Mouse (Mus musculus) E14TG2a.4 (cell line): ENCODE measurements around the gene Rasgrp2.
A peak's percentile ranks its signal among the peaks of the same experiment; 100 is the strongest.

Experiments used
- H3K27me3 ChIP-seq: 2 replicates; pipeline ENCODE4 v1.6.1; 2014; ENCODE audit warnings: low read length, control low read depth; ENCODE audit not compliant: insufficient read depth
- H3K36me3 ChIP-seq: 2 replicates; pipeline ENCODE4 v1.6.1; 2014; ENCODE audit warnings: low read length, control low read depth; ENCODE audit not compliant: insufficient read depth
- H3K4me1 ChIP-seq: replicated peaks from 2 replicates; pipeline ENCODE4 v1.6.1; 2014; ENCODE audit warnings: low read depth, low read length, control low read depth
- H3K4me3 ChIP-seq: replicated peaks from 2 replicates; pipeline ENCODE4 v1.5.1; 2014; ENCODE audit warnings: mild to moderate bottlenecking, low read length
- H3K9me3 ChIP-seq: 2 replicates; pipeline ENCODE4 v1.6.1; 2014; ENCODE audit warnings: low read length, control low read depth
- CTCF ChIP-seq: conservative IDR thresholded peaks from 2 replicates; pipeline ENCODE4 v1.5.1; 2014; ENCODE audit warnings: low read length
- NANOG ChIP-seq: IDR thresholded peaks from 2 replicates; pipeline ENCODE4 v1.6.1; 2014; ENCODE audit warnings: borderline replicate concordance, low read length, mixed read lengths
- POU5F1 ChIP-seq: IDR thresholded peaks from 2 replicates; pipeline ENCODE4 v1.6.1; 2014; ENCODE audit warnings: low read length, borderline replicate concordance

The Rasgrp2 gene

DNA sequence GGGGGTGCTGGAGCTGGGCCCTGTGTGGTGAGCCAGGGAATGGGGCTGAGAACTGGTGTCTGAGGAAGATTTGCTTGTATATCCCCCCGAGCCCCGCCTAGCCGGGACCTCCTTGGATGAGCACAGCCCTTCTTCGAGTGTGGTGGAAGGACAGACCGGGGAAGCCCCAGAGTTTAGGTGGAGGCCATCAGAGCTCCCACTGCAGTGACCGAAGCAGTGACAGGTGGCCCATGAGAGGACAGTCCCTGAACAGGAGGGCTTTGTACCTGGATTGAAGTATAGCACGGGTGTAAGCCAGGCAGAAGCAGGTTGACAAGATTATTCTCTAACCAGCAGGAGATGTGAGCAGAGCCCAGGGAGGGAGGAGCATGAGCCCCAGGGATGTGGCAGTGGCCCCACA is 50.7 kb downstream of the Rasgrp2 start:
- TF ChIP-seq NANOG (no peak), CTCF (no peak), POU5F1 (no peak)
- Histone ChIP-seq H3K36me3 (no peaks in the 10 kb centered on the region), H3K27me3 (peaks cover 22% of the 10 kb centered on the region), H3K4me1 (peaks cover 89% of the 10 kb centered on the region), H3K4me3 (no peak overlapping the region), H3K9me3 (no peaks in the 10 kb centered on the region)

DNA sequence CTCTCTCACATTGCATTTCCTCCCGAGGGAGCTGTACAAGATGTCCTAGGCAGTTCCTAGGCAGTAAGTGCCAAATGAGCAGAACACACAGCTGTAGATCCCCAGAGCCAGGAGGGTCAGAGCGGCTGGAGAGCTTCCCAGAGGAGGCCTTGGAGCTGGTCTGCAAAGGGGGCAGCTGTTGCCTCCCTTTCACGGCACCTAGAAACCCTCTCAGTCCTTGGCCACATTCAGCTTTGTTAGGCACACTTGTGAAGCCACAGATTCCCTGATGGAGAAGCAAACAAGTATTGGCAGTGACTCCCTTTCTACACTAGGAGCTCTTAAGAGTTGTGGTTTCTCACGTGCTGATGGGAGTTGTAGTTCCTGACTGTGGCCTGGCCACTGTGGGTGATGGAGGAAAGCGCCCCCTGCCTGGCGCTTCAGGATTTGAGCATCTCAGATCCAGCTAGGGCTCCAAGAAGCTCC is 52.9 kb downstream of the Rasgrp2 start:
- Histone ChIP-seq H3K4me1 (peaks cover 86% of the 10 kb centered on the region), H3K9me3 (no peaks in the 10 kb centered on the region), H3K4me3 (0 out of 2 replicates have a peak overlapping the region, but pooled peaks have one; percentile 17), H3K27me3 (peaks cover 14% of the 10 kb centered on the region), H3K36me3 (no peaks in the 10 kb centered on the region)
- TF ChIP-seq POU5F1 = no peak
- TF ChIP-seq CTCF = peak; percentile 72

DNA sequence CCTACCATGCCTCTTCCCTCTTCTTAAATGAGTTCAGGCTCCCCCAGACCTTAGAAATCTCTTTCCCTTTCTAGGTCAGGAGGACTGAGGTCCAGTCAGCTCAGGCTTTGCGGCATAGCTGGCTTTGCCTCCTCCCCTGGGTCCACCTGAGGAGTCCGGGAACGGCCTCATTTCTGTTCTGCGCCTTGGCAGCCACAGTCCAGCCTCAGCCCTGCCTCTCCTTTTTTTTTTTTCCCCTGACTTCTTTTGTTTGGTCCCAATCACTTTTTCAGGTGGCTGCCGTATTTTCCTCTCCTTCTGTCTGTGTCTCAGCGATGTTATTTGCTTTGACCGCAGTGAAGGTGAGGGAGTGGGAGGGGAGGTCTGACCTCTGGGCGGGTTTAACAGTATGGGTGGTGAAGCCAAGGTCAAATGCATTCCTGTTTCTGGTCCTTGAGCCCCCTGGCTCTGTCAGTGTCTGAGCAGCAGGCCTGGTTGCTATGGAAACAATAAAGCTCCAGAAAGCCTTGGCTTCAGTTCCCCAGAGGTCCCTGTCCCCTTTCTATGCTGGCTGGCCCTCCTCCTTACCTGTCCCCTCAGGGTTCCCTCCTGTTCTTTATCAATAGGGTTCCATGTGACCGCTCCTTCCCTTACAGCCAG is 53.7 kb downstream of the Rasgrp2 start:
- Histone ChIP-seq H3K27me3 (peaks cover 11% of the 10 kb centered on the region), H3K4me1 (peaks cover 81% of the 10 kb centered on the region), H3K4me3 (peak overlapping the region; percentile 48), H3K36me3 (peaks cover under 1% of the 10 kb centered on the region; the same call in 1 of the 2 replicates), H3K9me3 (no peaks in the 10 kb centered on the region)
- TF ChIP-seq CTCF = no peak
- TF ChIP-seq NANOG = no peak
- TF ChIP-seq POU5F1 = no peak

DNA sequence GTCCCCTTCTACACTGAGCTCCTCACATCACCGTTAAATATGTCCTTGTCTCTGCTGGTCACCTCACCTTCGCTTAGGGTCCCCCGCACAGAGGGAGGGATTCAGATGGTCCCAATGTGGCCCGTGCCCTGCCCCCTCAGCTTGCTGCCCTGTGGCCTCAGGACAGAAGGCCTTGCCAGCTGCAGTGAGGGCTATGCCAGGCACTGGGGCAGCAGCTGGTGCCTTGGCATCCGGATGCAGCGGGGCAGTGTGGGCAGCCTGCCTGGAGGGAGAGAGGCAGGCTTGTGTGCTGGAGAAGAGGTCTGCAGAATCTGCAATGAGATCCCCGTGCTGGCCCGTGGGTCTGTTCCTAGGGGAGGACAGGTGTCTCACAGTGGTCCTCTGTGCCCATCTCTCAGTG is 54.2 kb downstream of the Rasgrp2 start:
- TF ChIP-seq NANOG (no peak), POU5F1 (no peak), CTCF (no peak)
- H3K36me3 ChIP-seq = peaks cover 6% of the 10 kb centered on the region
- peaks cover 76% of the 10 kb centered on the region for H3K4me1 ChIP-seq
- no peaks in the 10 kb centered on the region for H3K9me3 ChIP-seq
- H3K27me3 ChIP-seq = peaks cover 11% of the 10 kb centered on the region
- peak overlapping the region; percentile 48 for H3K4me3 ChIP-seq

DNA sequence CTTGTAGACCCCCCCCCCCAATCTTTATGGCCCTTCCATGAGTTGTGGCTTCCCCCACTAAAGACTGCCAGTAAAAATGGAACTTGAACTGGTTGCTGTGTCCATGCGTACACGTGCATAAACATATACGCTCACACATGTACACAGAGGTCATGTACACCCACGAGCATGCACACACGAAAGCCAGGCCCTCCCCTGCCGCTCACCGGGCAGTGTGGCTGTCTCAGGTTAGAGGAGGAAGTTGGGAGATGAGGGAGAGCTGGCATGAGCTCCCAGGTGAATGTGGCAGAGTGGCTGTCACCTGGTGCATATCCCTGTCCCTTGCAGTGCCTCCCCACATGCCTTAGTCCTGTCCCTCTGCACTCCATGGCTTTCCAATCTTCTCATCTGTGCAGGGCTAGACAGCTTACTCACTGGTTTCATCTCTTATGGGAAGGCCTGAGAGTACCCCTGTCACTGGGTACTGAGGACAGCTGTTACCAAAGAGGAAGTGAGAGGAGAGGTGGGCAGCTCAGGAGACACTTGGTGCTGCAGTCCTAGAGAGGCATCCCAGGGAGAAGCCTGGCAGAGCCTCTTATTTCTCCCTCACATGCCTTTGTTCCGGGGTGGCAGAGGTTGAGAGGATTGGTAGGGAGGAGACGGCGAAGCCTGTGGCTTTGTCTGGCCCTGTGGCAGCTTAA is 55.0 kb downstream of the Rasgrp2 start:
- Histone ChIP-seq H3K4me3 (no peak overlapping the region), H3K4me1 (peaks cover 67% of the 10 kb centered on the region), H3K9me3 (no peaks in the 10 kb centered on the region), H3K27me3 (peaks cover 11% of the 10 kb centered on the region), H3K36me3 (peaks cover 9% of the 10 kb centered on the region)
- TF ChIP-seq CTCF (no peak; the same call in 1 of the 2 replicates), NANOG (no peak), POU5F1 (no peak)

DNA sequence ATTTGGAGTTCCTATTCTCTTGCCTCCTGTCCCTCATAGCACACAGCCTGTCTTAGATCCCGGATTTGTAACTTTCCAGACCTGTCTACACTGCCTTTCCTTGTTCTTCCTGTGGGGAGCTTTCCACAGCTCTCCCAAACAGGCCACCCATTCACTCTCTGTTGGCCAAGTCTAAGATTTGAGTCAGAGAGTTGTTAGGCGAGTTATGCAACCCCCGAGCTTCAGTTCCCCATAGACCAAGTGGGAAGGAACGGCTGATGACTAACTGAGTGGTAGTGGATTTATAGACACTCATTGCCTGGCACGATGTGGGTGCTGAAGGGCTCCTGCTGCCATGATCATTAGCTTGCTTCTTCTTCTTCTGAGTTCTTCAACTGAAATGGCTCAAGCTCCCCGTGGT is 60.4 kb downstream of the Rasgrp2 start:
- Histone ChIP-seq H3K4me1 (peaks cover 34% of the 10 kb centered on the region), H3K36me3 (peaks cover 9% of the 10 kb centered on the region), H3K4me3 (no peak overlapping the region), H3K27me3 (peaks cover 14% of the 10 kb centered on the region), H3K9me3 (no peaks in the 10 kb centered on the region)
- TF ChIP-seq NANOG = no peak
- TF ChIP-seq POU5F1 = no peak
- no peak for TF ChIP-seq CTCF

DNA sequence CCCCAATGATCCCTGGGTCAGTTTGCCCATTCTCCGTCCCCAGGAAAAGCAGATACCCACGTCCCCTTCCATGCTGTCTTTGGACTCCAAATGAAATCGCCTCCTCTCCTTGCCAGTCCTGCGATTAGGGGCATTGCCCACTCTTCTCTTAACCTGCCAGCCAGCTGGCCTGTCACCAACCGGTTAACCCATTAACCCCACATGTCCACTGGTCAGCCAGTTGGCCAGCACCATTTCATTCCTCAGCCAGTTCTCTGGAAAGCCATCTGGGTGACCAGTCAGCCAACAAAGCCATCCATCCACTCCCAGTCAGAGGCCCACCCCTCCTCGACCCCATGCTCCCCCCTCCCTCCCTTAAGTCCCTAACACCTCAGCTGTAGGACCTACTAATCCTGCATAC is 63.7 kb downstream of the Rasgrp2 start:
- H3K27me3 ChIP-seq = peaks cover 3% of the 10 kb centered on the region; the same call in 1 of the 2 replicates
- H3K36me3 ChIP-seq = peaks cover 7% of the 10 kb centered on the region
- no peak overlapping the region for H3K4me3 ChIP-seq
- H3K4me1 ChIP-seq = peaks cover 37% of the 10 kb centered on the region
- 0 out of 2 replicates have a peak, but pooled peaks cover 3% of the 10 kb centered on the region for H3K9me3 ChIP-seq
- TF ChIP-seq NANOG (no peak), CTCF (no peak), POU5F1 (no peak)

DNA sequence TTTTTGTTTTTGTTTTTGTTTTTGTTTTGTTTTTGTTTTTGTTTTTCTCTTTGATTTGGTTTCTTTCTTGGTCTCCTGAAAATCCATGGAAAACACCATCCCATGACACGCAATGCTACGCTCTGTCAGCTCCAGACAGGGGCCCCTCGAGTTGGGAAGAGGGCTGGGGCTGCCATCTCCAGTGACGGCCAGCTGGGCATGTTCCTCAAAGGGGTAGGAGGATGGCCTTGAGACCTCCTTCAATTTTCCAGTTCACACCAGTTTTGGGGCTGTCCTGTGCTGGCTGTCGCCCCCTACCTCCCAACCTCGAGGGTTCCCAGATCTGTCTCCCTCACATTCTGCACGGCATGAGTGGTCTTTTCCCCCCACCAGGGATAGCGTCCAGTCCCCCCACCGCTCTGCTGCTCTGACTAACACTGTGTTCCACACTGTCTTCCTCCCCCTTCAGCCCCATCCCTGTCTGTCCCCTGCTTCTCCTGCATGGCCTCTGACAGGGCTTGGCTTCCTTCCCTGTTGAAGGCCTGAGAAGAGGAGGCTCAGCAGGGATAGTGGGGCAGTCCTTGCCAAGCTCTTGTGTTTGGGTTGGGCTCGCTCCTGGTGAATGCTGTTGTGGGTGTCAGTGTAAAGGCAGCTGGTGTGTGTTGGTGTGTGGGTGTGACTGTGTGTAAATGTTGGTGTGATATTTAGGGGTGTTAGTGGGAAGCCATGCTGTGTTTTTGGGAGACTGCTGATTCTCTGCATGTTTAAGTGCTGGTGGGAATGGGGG is 65.3 kb downstream of the Rasgrp2 start:
- H3K36me3 ChIP-seq = no peaks in the 10 kb centered on the region
- peaks cover 52% of the 10 kb centered on the region for H3K4me1 ChIP-seq
- TF ChIP-seq NANOG = no peak
- TF ChIP-seq CTCF = no peak
- no peak for TF ChIP-seq POU5F1
- peaks cover 3% of the 10 kb centered on the region; the same call in 1 of the 2 replicates for H3K27me3 ChIP-seq
- H3K4me3 ChIP-seq = no peak overlapping the region
- 0 out of 2 replicates have a peak, but pooled peaks cover 3% of the 10 kb centered on the region for H3K9me3 ChIP-seq
